Mouse (Mus musculus): ENCODE measurements at regions not wholly inside any gene's neighbourhood (a gene's known extent, or its start where the extent isn't known, plus 50 kb on each side); places are given as distances from the start of the nearest gene placed in this dataset.

DNA sequence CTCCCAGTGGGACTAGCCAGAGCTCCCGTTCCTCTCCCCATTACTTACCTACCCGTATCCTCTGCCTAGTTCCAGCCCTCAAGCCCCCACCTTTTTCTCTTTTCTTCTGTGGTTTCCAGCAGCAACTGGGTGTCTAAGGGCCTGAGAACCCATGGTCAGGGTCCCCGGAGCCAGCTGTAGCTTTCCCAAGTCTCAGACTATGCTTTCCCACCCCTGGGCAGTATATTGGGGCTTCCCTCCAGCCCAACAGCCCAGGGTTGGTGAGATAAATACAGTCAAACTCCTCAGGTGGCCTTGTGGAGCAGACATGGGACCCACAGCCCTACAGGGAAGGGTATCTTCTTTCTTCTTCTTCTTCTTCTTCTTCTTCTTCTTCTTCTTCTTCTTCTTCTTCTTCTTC, 59.4 kb upstream of the Nova1 start:
- H3K4me3 ChIP-seq (ENCODE audit: insufficient read depth, low read length), result no peak overlapping the region
- no peaks in the 10 kb centered on the region for H3K4me1 ChIP-seq (ENCODE audit: control insufficient read depth, insufficient read depth, low read length)
- H3K27ac ChIP-seq (ENCODE audit: insufficient read depth, low read length), result no peak overlapping the region
- TF ChIP-seq CTCF (IDR thresholded peaks at IDR 0.05; ENCODE audit: borderline replicate concordance, insufficient read depth, low read length) (no peak), POLR2A (IDR thresholded peaks at IDR 0.05; ENCODE audit: low read depth, low read length) (no peak)

DNA sequence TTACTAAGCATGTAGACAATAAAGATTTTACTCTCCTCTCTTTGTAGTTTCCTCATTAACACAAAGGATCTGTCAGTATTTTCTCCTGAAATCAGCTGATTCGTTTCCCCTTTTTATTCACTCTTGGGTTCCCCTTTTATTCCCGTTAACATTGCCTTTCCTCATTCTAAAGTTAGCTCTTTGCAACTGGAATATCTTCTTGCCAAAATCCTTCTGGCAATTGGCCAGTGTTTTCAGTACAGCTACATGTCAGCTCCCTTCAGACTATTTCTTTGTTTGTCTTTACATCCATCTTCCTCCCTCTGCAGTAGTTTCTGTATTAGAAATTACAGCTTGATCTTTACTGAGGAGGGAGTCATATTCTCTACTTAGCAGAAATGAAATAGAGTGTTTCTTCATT, 51.4 kb upstream of the Nova1 start:
- TF ChIP-seq CTCF (IDR thresholded peaks at IDR 0.05; ENCODE audit: borderline replicate concordance, insufficient read depth, low read length), result no peak
- no peak for TF ChIP-seq POLR2A (IDR thresholded peaks at IDR 0.05; ENCODE audit: low read depth, low read length)
- H3K27ac ChIP-seq (ENCODE audit: insufficient read depth, low read length), result no peak overlapping the region
- no peaks in the 10 kb centered on the region for H3K4me1 ChIP-seq (ENCODE audit: control insufficient read depth, insufficient read depth, low read length)
- no peak overlapping the region for H3K4me3 ChIP-seq (ENCODE audit: insufficient read depth, low read length)
